Mouse (Mus musculus) erythroblast, embryonic 14.5 days (primary cell): Measurements from ENCODE around the gene Map3k7cl.

ENCODE experiments used
- GATA1 ChIP-seq: IDR thresholded peaks from 2 replicates; pipeline ENCODE4 v1.6.1; 2012; ENCODE audit warnings: low read length, inconsistent platforms, mixed read lengths
- TAL1 ChIP-seq: IDR thresholded peaks from 3 replicates; pipeline ENCODE4 v1.6.1; 2012; ENCODE audit warnings: low read length, inconsistent platforms, mixed read lengths

GRCm38 (mm10) chr16:87638098-87638497 lies 85.0 kb downstream of the Map3k7cl start:
- TF ChIP-seq TAL1 (no peak), GATA1 (no peak)
